Mouse (Mus musculus): ENCODE measurements at regions not wholly inside any gene's neighbourhood (a gene's known extent, or its start where the extent isn't known, plus 50 kb on each side); places are given as distances from the start of the nearest gene placed in this dataset.

- no peak for TF ChIP-seq EP300 (IDR thresholded peaks at IDR 0.05)
- no peak for TF ChIP-seq CTCF (IDR thresholded peaks at IDR 0.05)
Measured at GRCm38 (mm10) chr17:87523643-87524042, 76.9 kb upstream of the Calm2 start.
